Mouse (Mus musculus) MEL (cell line): Measurements from ENCODE around the gene Stxbp1.

Experiments
- CTCF ChIP-seq, 3 experiments: IDR thresholded peaks in 2 of 3; conservative IDR thresholded peaks in 1 of 3; 2 replicates each; pipeline ENCODE4 v1.5.1; 2011 to 2012; ENCODE audit warnings: low read length in 3 of 3, low read depth in 2 of 3, mild to moderate bottlenecking in 2 of 3, improper control_type of control experiment in 1 of 3, inconsistent platforms in 1 of 3, mixed read lengths in 1 of 3, moderate library complexity in 1 of 3; ENCODE audit not compliant: control insufficient read depth in 1 of 3, insufficient read depth in 1 of 3, poor library complexity in 1 of 3, severe bottlenecking in 1 of 3
- E2F4 ChIP-seq: IDR thresholded peaks from 2 replicates; pipeline ENCODE4 v1.6.1; 2011; ENCODE audit warnings: low read depth, low read length, improper control_type of control experiment, borderline replicate concordance
- HCFC1 ChIP-seq: IDR thresholded peaks from 2 replicates; pipeline ENCODE4 v1.6.1; 2012; ENCODE audit warnings: low read depth, mild to moderate bottlenecking, inconsistent platforms, low read length, improper control_type of control experiment, moderate library complexity
- POLR2A ChIP-seq, 2 experiments: IDR thresholded peaks; 2 replicates each; pipeline ENCODE4 v1.6.1; 2011 to 2012; ENCODE audit warnings: low read length in 2 of 2, mild to moderate bottlenecking in 2 of 2, control low read depth in 1 of 2, improper control_type of control experiment in 1 of 2, low read depth in 1 of 2, moderate library complexity in 1 of 2; ENCODE audit not compliant: control insufficient read depth in 1 of 2, insufficient read depth in 1 of 2, poor library complexity in 1 of 2
- POLR2AphosphoS2 ChIP-seq: IDR thresholded peaks from 2 replicates; pipeline ENCODE4 v1.6.1; 2011; ENCODE audit warnings: low read length, improper control_type of control experiment
- SMC3 ChIP-seq: IDR thresholded peaks from 2 replicates; pipeline ENCODE4 v1.6.1; 2011; ENCODE audit warnings: low read depth, low read length, improper control_type of control experiment

- no peak for TF ChIP-seq HCFC1
- no peak for TF ChIP-seq CTCF (IDR thresholded peaks at IDR 0.05 in 2 of 3, conservative IDR thresholded peaks at IDR 0.05 in 1 of 3; ENCODE audit: control insufficient read depth in 1 of 3, insufficient read depth in 1 of 3, low read depth in 2 of 3, low read length in 3 of 3, poor library complexity in 1 of 3, severe bottlenecking in 1 of 3)
- no peak for TF ChIP-seq E2F4
- peak; percentile 37 to 45; a peak in 1 of 4 replicates for TF ChIP-seq POLR2A (IDR thresholded peaks at IDR 0.05; ENCODE audit: control insufficient read depth in 1 of 2, insufficient read depth in 1 of 2, low read depth in 1 of 2, low read length in 2 of 2, poor library complexity in 1 of 2)
- TF ChIP-seq SMC3 = no peak
- no peak for TF ChIP-seq POLR2AphosphoS2
Measured at GRCm38 (mm10) chr2:32875675-32876489, 28.8 kb upstream of the Stxbp1 start, which contains the start of gene Fam129b.
